Mouse (Mus musculus): ENCODE measurements at regions not wholly inside any gene's neighbourhood (a gene's known extent, or its start where the extent isn't known, plus 50 kb on each side); places are given as distances from the start of the nearest gene placed in this dataset.

DNA sequence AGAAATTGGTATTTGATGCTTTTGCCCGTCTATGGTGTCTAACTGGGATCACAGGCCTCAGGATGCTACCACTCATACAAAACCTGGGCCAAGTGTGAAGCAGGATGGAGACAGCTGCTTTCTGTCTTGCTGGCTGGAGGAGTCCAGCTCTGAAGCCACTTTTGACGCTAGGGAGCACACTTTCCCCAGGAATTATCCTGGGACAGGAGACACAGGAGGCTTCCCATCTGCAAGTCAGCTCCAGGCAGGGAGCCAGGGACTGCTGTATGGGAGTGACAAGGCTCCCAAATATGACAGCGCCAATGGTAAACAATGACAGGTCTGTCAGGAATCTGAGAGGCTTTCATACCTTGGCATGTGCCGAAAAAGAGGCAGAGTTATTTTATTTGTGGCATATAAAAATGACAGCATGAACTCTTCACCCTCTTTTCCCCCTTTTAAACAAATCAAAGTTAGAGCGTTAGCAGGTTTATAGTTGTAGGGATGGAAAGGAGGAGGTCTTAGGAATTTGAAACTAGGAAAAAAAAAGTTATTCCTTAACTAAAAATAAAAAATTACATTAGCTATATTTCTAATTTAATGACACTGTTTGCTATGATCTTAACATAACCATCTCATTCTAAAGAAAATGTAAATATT, 938.9 kb upstream of the Slc10a2 start:
- no peak for TF ChIP-seq POLR2A (IDR thresholded peaks at IDR 0.05; ENCODE audit: extremely low read depth, insufficient read depth, low read length)
- TF ChIP-seq CTCF (IDR thresholded peaks at IDR 0.05; ENCODE audit: extremely low read depth, insufficient read depth, low read length), result peak; percentile 48

Measured in cortical plate, adult 2 months (tissue).